Mouse (Mus musculus): Measurements from ENCODE around the gene Zfp668. TPM values are rescaled to one million over a fixed set of nuclear protein-coding genes. Genes with fewer than 3 reads are reported as not detected.
A peak's percentile ranks its signal among the peaks of the same experiment; 100 is the strongest.

The Zfp668 gene
- polyA plus RNA-seq, 1 experiment from 2014 or later: 28.9 TPM

DNA sequence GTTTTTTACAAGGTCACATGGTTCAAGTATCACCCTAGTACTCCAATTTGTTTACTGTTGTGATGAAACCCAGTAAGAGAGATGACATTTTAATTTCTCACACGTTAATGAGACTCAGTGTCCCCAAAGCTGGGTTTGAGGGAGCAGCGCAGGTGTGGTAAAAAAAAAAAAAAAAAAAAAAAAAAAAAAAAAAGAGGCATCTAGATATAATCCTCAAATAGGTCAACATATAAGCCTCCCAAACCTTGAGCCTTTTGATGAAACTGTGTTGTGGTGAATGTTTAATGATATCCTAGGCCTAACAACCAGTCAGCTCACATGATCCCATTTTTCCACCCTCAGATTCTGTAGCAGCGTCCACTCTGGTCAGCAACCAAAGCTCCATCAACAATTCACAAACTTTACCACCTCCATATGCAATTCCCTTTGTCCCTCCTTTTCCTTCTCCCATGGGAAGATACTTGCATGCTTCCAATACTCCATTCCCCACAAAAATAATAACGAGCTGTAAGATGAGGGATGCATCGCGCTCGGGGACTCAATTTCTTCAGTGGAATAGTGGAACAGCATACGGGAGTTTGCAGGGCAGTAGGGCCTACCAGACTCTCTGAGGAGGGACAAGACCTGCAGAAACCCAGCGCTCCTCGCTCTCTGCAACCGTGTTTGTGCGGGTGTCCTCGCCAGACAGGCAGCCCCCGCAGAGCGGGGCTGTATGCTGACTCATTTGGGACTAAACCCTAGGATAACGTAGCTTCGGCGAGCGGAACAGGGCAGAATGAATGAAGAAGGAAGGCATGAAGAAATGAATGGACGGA lies 1.6 kb downstream of the Zfp668 start:
- ATAC-seq (ENCODE audit: insufficient number of reproducible peaks, low FRiP score, low TSS enrichment, low read depth) (no peak), DNase-seq (ENCODE audit: low spot score) (no peak)
- peak overlapping the region; percentile 72 for H3K4me2 ChIP-seq (ENCODE audit: low read depth, severe bottlenecking)
- peak overlapping the region; percentile 96 for H3K27ac ChIP-seq (replicated peaks; ENCODE audit: low read depth, low read length)
- WGBS: 4% methylated on average over 20 of the region's 20 CpGs
- H3K9ac ChIP-seq (ENCODE audit: low read length): peak overlapping the region; percentile 99
- no peaks in the 10 kb centered on the region for H3K9me3 ChIP-seq (ENCODE audit: control insufficient read depth, low read length)
- no peaks in the 10 kb centered on the region for H3K27me3 ChIP-seq (ENCODE audit: control insufficient read depth, insufficient read depth, low read length)
- H3K36me3 ChIP-seq (ENCODE audit: control insufficient read depth, insufficient read depth, low read length): peaks cover 26% of the 10 kb centered on the region
- peak overlapping the region; percentile 73 for H3K4me3 ChIP-seq (ENCODE audit: low read depth, low read length)
- peaks cover 11% of the 10 kb centered on the region for H3K4me1 ChIP-seq (ENCODE audit: control insufficient read depth, insufficient read depth, low read length)

- no peak for ATAC-seq (ENCODE audit: insufficient number of reproducible peaks, low FRiP score, low TSS enrichment, low read depth)
Observed at GRCm38 (mm10) chr7:127870136-127870821, 6.3 kb downstream of the Zfp668 start.

DNA sequence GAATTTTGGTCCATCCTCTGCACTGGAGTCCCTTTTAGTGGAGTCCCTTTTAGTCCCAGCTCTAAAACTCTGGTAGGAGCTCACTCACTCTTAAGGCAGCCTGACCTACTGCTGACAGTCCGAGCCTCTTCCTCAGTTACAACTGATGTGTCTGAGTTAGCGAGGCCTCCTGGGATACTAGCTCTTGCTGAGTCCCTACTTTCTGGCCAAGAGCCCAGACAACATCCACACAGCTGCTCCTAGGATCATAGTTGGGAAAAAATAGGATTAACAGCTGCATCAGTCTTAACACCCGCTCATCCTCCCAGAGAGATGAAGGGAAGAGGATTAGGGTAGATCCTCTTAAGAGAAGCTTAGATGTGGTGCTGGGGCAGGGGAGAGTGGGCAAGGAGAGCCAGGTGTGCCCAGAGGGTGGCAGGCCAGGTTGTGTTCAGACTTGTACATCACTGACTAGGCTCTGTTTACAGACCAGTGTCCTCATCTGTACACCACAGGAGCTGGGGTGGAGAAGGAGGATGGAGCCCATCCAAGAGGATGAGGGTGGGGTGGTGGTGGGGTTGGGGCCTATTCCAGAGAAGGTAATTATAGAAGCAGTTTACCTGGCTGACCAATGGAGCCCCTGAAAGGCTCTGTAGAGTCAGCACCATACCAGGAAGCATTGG lies 7.3 kb downstream of the Zfp668 start:
- Histone ChIP-seq H3K4me3 (ENCODE audit: low read depth, low read length) (no peak overlapping the region), H3K27me3 (ENCODE audit: control insufficient read depth, insufficient read depth, low read length) (no peaks in the 10 kb centered on the region), H3K9ac (ENCODE audit: low read length) (no peak overlapping the region), H3K9me3 (ENCODE audit: control insufficient read depth, low read length) (no peaks in the 10 kb centered on the region), H3K27ac (replicated peaks; ENCODE audit: low read depth, low read length) (no peak overlapping the region), H3K4me2 (ENCODE audit: low read depth, severe bottlenecking) (no peak overlapping the region), H3K4me1 (ENCODE audit: control insufficient read depth, insufficient read depth, low read length) (peaks cover 5% of the 10 kb centered on the region), H3K36me3 (ENCODE audit: control insufficient read depth, insufficient read depth, low read length) (peaks cover 38% of the 10 kb centered on the region)
- WGBS: 97% methylated on average over 3 of the region's 3 CpGs
- DNase-seq (ENCODE audit: low spot score) (no peak), ATAC-seq (ENCODE audit: insufficient number of reproducible peaks, low FRiP score, low TSS enrichment, low read depth) (no peak)

More at GRCm38 (mm10) chr7:127870136-127870821, 6.3 kb downstream of the Zfp668 start:
- Histone ChIP-seq H3K27ac (replicated peaks; ENCODE audit: low read depth, low read length) (no peak overlapping the region), H3K4me2 (ENCODE audit: low read depth, severe bottlenecking) (no peak overlapping the region), H3K4me1 (ENCODE audit: control insufficient read depth, insufficient read depth, low read length) (peaks cover 8% of the 10 kb centered on the region), H3K4me3 (ENCODE audit: low read depth, low read length) (no peak overlapping the region), H3K36me3 (ENCODE audit: control insufficient read depth, insufficient read depth, low read length) (peaks cover 38% of the 10 kb centered on the region), H3K9me3 (ENCODE audit: control insufficient read depth, low read length) (no peaks in the 10 kb centered on the region), H3K27me3 (ENCODE audit: control insufficient read depth, insufficient read depth, low read length) (no peaks in the 10 kb centered on the region), H3K9ac (ENCODE audit: low read length) (no peak overlapping the region)
- DNase-seq (ENCODE audit: low spot score): no peak
- WGBS: 84% methylated on average over 5 of the region's 5 CpGs

GRCm38 (mm10) chr7:127867641-127868040 lies 9.0 kb downstream of the Zfp668 start:
- no peaks in the 10 kb centered on the region for H3K9me3 ChIP-seq (ENCODE audit: control insufficient read depth, low read length)
- no peak overlapping the region for H3K4me3 ChIP-seq (ENCODE audit: low read depth, low read length)
- no peak for DNase-seq (ENCODE audit: low spot score)
- H3K36me3 ChIP-seq (ENCODE audit: control insufficient read depth, insufficient read depth, low read length): peaks cover 36% of the 10 kb centered on the region
- no peaks in the 10 kb centered on the region for H3K27me3 ChIP-seq (ENCODE audit: control insufficient read depth, insufficient read depth, low read length)
- WGBS: 97% methylated on average over 18 of the region's 18 CpGs
- H3K4me1 ChIP-seq (ENCODE audit: control insufficient read depth, insufficient read depth, low read length): no peaks in the 10 kb centered on the region
- H3K9ac ChIP-seq (ENCODE audit: low read length): no peak overlapping the region
- H3K27ac ChIP-seq (replicated peaks; ENCODE audit: low read depth, low read length): no peak overlapping the region
- no peak for ATAC-seq (ENCODE audit: insufficient number of reproducible peaks, low FRiP score, low TSS enrichment, low read depth)
- no peak overlapping the region for H3K4me2 ChIP-seq (ENCODE audit: low read depth, severe bottlenecking)

DNA sequence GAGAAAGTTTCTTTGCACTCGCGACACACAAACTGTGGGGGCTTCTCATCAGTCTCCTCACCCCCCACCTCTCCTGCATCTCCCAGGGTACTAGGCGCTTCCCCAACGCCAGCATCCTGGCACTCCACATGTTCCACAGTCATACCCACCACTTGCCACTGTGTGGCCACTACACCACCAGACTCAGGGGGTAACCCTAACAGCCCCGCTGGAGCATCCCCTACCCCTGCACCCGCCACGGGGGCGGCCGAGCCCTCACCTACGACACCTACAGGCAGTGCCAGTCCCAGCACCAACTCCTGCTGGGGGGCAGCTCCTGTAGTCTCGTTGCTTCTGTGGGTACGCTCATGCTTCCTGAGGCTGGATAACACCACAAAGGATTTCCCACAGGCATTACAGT lies 10.2 kb downstream of the Zfp668 start:
- H3K4me2 ChIP-seq (ENCODE audit: low read depth, severe bottlenecking): no peak overlapping the region
- no peak overlapping the region for H3K27ac ChIP-seq (replicated peaks; ENCODE audit: low read depth, low read length)
- H3K27me3 ChIP-seq (ENCODE audit: control insufficient read depth, insufficient read depth, low read length): no peaks in the 10 kb centered on the region
- ATAC-seq (ENCODE audit: insufficient number of reproducible peaks, low FRiP score, low TSS enrichment, low read depth): no peak
- DNase-seq (ENCODE audit: low spot score): no peak
- WGBS: 94% methylated on average over 12 of the region's 12 CpGs
- no peak overlapping the region for H3K4me3 ChIP-seq (ENCODE audit: low read depth, low read length)
- no peaks in the 10 kb centered on the region for H3K4me1 ChIP-seq (ENCODE audit: control insufficient read depth, insufficient read depth, low read length)
- H3K9ac ChIP-seq (ENCODE audit: low read length): no peak overlapping the region
- peaks cover 30% of the 10 kb centered on the region for H3K36me3 ChIP-seq (ENCODE audit: control insufficient read depth, insufficient read depth, low read length)
- H3K9me3 ChIP-seq (ENCODE audit: control insufficient read depth, low read length): no peaks in the 10 kb centered on the region

GRCm38 (mm10) chr7:127858258-127858657 lies 18.4 kb downstream of the Zfp668 start:
- WGBS: 94% methylated on average over 6 of the region's 6 CpGs
- Histone ChIP-seq H3K9me3 (ENCODE audit: control insufficient read depth, low read length) (no peaks in the 10 kb centered on the region), H3K36me3 (ENCODE audit: control insufficient read depth, insufficient read depth, low read length) (no peaks in the 10 kb centered on the region), H3K4me3 (ENCODE audit: low read depth, low read length) (no peak overlapping the region), H3K4me2 (ENCODE audit: low read depth, severe bottlenecking) (no peak overlapping the region), H3K27me3 (ENCODE audit: control insufficient read depth, insufficient read depth, low read length) (no peaks in the 10 kb centered on the region), H3K4me1 (ENCODE audit: control insufficient read depth, insufficient read depth, low read length) (no peaks in the 10 kb centered on the region), H3K27ac (replicated peaks; ENCODE audit: low read depth, low read length) (no peak overlapping the region), H3K9ac (ENCODE audit: low read length) (no peak overlapping the region)
- ATAC-seq (ENCODE audit: insufficient number of reproducible peaks, low FRiP score, low TSS enrichment, low read depth): no peak
- no peak for DNase-seq (ENCODE audit: low spot score)

DNA sequence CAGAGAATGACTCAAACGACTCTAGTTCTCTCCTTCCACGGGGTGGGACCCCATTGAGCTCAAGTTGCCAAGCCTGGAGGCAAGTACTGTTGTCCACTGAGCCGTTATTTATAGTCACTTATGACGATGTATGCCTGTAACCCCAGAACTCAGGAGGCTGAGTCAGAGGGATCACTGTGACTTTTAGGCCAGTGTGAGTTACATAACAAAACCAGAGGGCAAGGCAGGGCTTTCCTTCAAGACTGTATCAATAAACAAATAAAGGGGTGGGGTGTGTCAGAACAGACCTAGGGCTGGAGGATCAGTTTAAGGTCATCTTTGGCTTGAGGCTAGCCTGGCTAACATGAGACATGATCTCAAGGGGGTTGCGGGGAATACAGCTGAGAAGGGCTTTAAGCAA lies 25.7 kb downstream of the Zfp668 start:
- no peaks in the 10 kb centered on the region for H3K4me1 ChIP-seq (ENCODE audit: control insufficient read depth, insufficient read depth, low read length)
- no peak overlapping the region for H3K27ac ChIP-seq (replicated peaks; ENCODE audit: low read depth, low read length)
- no peak overlapping the region for H3K4me3 ChIP-seq (ENCODE audit: low read depth, low read length)
- DNase-seq (ENCODE audit: low spot score) (no peak), ATAC-seq (ENCODE audit: insufficient number of reproducible peaks, low FRiP score, low TSS enrichment, low read depth) (no peak)
- WGBS: 71% methylated on average over 5 of the region's 5 CpGs
- H3K9me3 ChIP-seq (ENCODE audit: control insufficient read depth, low read length): no peaks in the 10 kb centered on the region
- H3K4me2 ChIP-seq (ENCODE audit: low read depth, severe bottlenecking): no peak overlapping the region
- H3K27me3 ChIP-seq (ENCODE audit: control insufficient read depth, insufficient read depth, low read length): no peaks in the 10 kb centered on the region
- H3K36me3 ChIP-seq (ENCODE audit: control insufficient read depth, insufficient read depth, low read length): peaks cover 4% of the 10 kb centered on the region
- H3K9ac ChIP-seq (ENCODE audit: low read length): no peak overlapping the region

DNA sequence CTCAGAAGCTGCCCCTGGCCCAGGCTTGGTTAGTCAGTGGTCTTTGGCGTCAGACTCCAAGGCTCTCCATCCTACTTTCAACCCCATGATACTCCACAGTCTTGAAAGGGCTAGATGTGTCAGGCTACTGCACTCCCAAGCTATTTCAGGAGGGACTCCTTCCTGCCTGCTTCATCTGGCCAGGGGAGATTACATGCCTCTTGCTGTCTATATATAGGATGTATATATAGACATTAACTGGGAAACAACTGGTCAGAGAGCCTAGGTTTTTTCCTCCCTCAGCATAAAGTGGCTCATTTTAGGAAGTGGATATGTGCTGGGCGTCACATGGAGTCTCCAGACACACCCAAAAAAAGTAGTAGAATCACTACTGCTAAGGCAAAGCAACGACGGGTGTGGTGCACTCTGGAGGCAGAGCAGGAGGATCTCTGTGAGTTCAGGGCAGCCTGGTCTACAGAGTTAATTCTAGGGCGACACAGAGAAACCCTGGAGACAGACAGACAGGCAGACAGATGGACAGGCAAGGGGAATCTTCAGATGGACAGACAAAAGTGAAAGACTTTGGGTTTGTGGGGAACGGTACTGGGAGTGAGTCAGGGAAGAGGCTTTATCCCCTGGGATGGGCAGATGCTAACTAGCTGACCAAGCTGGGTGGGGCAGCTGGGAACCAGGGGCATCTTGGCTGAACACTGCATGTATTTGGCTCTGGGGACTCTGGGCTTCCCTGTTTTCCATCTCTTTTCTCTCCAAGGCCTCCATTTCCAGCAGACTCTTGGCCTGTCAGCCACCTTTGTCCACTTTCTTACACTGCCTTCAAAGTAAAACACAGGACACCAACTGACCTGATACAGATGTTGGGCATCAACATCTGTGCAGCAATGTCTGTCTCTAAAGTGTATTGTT lies 26.4 kb downstream of the Zfp668 start:
- Histone ChIP-seq H3K27ac (replicated peaks; ENCODE audit: low read depth, low read length) (no peak overlapping the region), H3K4me3 (ENCODE audit: low read depth, low read length) (no peak overlapping the region), H3K9me3 (ENCODE audit: control insufficient read depth, low read length) (no peaks in the 10 kb centered on the region), H3K9ac (ENCODE audit: low read length) (no peak overlapping the region), H3K4me2 (ENCODE audit: low read depth, severe bottlenecking) (no peak overlapping the region), H3K4me1 (ENCODE audit: control insufficient read depth, insufficient read depth, low read length) (no peaks in the 10 kb centered on the region), H3K36me3 (ENCODE audit: control insufficient read depth, insufficient read depth, low read length) (peaks cover 4% of the 10 kb centered on the region), H3K27me3 (ENCODE audit: control insufficient read depth, insufficient read depth, low read length) (no peaks in the 10 kb centered on the region)
- 83% methylated on average over 6 of the region's 6 CpGs for WGBS
- no peak for DNase-seq (ENCODE audit: low spot score)
- no peak for ATAC-seq (ENCODE audit: insufficient number of reproducible peaks, low FRiP score, low TSS enrichment, low read depth)
